Mouse (Mus musculus) lung, postnatal 25 days (tissue): ENCODE results near the gene Timm22.

ENCODE experiments used
- DNase-seq: peaks from one replicate; pipeline ENCODE4 v3.0.0; 2022; ENCODE audit warnings: low spot score

Timm22 gene

GRCm38 (mm10) chr11:76388711-76389110 lies 18.0 kb upstream of the Timm22 start:
- no peak for DNase-seq

- no peak for DNase-seq
Measured at GRCm38 (mm10) chr11:76392532-76392931, 14.2 kb upstream of the Timm22 start.

DNA sequence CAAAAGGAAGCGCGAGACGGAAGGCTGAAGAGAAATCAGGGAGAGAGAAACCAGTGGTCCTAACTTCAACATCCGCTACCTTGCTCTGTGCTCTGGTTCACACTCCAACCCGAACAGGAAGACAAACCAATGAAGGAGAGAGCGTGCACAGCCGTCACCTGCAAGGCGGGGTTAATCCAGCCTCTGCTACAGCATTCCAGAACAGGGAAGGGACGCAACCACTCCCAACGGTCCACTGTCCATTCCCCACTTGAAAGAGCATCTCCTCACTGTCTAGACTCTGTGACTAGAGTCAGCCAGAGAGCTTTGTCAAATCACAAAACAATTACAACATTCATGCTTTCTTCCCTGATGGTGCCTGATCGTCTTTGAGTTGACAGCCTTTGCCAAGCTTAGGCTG lies 13.8 kb upstream of the Timm22 start:
- no peak for DNase-seq

- DNase-seq = no peak
Measured at GRCm38 (mm10) chr11:76397650-76398311, 9.0 kb upstream of the Timm22 start.

DNA sequence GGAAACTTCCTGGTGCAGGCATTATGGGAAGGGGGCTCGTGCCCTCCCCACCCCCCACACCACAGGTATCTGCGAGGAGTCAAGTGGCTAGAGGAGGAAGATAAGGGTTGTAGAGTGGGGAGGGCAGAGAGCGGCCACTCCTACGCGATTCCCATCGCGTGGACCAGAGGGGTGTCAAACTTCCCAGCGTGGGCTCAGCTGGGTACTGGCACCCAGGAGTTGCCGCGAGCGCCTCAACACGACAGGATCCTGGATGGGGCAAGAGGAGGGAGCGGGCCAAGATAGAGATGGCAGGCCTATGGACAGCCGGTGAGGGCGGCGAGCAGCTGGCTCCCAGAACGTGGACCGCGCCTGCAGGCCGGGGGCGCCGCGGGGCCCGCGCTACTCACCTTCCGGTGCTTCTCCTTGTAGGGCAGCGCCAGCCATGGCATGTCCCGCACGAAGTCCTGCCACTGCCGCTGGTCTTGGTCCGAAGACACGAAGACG lies 8.4 kb upstream of the Timm22 start:
- peak; percentile 21 for DNase-seq

- peak; percentile 91 for DNase-seq
Measured at GRCm38 (mm10) chr11:76398798-76399586, 7.8 kb upstream of the Timm22 start, which contains the start of gene Nxn. Nxn (minus strand) TSS chr11:76399140.

DNA sequence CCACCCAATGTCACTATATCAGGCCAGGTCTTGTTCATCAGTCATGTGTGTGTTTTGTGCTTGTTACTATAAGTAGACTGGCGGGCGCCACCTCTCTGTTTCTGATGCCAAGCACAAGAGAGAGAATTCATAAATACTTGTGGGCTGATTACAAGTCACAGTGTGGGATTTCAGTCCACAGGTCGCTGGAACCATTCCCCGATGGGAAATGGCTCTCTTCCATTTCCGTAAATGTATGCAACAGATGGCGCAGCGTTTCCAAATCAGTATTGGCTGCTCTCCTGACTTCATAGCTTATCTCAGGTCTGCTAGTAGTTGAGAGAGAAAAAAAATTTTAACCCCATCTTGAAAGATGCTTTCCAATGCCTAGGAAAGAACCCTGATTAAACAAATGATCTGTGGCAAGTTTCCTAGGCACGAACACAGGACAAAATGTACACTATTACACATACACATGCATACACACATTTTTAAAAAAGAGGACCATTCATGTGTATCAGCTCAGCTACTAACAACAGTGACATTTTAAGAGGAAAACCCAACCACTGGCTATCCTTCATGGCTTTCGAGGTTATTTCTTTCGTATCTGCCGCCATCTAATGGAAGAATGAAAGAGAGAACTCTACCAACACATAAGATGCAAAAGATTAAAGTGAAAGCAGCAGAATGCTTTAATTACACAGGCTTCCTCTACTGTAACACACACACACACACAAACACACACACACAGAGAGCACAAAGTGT lies 7.0 kb upstream of the Timm22 start:
- peak; percentile 65 for DNase-seq

GRCm38 (mm10) chr11:76401398-76401797 lies 5.4 kb upstream of the Timm22 start:
- DNase-seq = no peak

DNA sequence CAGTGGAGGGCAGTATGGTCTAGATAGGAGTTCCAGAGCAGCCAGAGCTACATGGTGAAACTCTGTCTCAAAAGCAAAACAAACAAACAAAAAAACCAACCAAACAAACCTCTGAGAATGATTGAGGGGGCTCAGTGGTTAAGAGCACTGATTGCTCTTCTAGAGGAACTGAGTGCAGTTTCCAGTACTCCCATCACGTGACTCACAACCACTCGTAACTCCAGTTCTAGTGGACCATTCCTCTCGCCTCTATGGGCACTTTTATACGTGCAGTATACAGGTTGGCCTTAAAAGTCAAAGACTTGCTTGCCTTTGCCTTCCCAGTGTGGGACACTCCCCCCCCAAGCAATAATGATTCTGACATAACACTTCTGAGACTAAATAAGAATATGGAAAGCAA lies 1.6 kb upstream of the Timm22 start:
- DNase-seq = no peak

- DNase-seq = no peak
Measured at GRCm38 (mm10) chr11:76405626-76406264, 1.0 kb upstream of the Timm22 start.

DNA sequence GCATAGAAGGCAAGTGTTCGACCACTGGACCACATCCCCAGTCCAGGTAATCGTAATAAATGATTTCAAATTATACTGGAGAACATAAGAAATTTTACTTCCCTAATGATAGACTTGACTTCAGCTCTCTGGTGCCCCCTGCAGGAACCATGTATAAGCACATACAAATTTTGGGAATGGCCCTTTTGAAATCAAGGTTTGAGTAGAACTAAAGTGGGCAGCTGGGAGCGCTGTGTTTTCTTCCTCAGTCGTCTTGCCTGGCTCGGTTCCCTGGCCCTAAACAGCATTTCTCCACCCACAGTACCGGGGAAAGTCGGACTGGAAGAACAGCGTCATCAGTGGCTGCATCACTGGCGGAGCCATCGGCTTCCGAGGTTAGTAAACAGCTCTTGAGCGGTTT lies 4.1 kb downstream of the Timm22 start:
- DNase-seq = peak; percentile 54

DNA sequence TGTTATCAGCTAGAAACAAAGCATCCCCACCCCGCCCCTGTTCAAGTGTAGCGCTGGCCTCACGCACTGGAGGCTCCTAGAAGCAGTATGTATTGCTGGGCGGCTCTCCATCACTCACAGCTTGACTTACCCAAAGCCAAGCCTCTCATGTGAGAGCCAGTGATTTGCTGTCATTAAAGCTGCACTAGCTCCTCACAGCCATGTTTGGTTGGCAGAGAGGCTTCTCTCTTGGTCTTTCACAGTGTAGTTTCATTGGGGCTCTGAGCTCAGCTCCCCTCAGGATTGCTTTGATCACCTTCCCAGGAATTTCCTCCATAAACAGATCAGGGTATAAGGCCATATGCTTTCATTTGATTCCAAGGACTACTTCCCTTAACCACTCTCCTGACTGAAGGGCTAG lies 6.5 kb downstream of the Timm22 start:
- no peak for DNase-seq

DNA sequence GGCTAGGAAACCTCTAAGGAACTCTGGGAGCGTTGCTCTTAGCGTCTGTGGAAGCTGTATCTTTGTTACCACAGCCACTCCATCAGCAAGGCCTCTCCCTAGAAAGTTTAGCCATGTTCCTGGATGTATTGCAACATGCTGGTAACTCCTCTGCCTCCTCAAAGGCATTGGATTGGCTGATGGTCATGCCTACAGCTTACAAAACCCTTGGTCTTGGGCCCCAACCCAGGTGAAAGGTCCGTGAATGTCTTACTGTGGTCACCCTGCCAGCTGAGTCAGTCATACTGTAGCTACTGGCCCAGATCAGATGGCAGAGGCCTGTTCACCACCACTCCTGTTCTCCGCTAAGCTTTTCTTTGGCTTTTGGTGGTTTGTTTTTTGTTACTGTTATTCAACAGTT lies 8.2 kb downstream of the Timm22 start:
- DNase-seq = peak; percentile 53

DNA sequence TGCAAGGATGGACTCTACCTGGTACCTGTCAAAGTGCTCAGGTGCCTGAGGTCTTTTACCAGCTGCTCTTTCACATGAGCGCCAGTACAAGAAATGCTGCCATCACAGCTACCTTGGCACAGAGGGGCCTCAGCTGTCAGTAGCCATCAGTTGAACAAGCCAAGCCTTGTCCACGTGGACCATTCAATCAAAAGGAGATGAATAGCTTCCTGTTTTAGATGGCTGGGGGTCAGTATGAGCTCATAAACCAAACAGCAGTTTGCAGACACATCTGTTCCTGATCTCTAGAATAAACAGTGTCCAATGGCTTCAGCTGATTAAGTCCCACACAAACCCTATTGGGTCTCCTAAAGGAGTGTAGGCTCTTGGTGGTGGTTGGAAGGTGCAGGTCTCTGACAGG lies 9.2 kb downstream of the Timm22 start:
- DNase-seq = no peak

- no peak for DNase-seq
Measured at GRCm38 (mm10) chr11:76418423-76418822, 11.7 kb downstream of the Timm22 start.

GRCm38 (mm10) chr11:76419179-76419578 lies 12.4 kb downstream of the Timm22 start:
- peak; percentile 42 for DNase-seq

DNA sequence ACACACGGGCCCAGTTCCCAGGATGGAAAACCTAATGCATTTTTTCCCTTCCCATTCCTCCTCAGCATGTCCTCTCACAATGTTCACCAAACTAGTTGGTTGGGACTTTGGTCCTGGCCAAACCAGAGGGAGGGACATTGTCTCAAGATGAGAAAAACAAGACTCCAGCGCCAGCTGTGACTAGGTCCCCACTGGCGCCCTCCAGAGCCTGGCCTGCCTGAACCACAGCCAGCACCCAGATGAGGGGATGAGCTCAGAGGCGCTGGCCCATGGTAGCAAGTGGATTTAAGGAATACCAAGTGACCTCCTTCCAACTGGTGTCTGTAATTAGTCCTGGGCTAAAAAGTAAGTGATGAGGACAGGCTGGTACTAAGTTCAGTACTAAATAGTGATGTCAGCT lies 14.1 kb downstream of the Timm22 start:
- DNase-seq = no peak

GRCm38 (mm10) chr11:76425749-76426148 lies 19.0 kb downstream of the Timm22 start:
- no peak for DNase-seq

GRCm38 (mm10) chr11:76427781-76428180 lies 21.0 kb downstream of the Timm22 start:
- DNase-seq = no peak

DNA sequence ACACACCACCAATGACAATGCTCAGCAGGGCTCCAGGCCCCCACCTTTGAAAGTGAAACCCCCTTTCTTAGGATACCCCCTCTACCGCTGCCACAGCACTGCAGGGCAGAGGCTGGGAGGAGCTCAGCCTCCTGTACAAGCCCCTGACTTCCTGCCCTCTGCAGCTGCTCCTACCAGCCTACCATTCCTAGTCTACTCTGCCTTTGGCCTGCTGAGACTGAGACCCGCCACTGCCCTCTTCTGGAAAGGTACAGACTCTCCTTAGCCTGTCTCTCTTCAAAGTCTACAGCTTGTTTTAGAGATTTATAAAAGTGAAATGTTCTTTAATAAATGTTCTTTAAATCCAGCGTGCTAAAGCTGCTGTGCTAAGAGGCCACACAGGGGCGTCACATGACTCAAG lies 22.3 kb downstream of the Timm22 start:
- no peak for DNase-seq

DNA sequence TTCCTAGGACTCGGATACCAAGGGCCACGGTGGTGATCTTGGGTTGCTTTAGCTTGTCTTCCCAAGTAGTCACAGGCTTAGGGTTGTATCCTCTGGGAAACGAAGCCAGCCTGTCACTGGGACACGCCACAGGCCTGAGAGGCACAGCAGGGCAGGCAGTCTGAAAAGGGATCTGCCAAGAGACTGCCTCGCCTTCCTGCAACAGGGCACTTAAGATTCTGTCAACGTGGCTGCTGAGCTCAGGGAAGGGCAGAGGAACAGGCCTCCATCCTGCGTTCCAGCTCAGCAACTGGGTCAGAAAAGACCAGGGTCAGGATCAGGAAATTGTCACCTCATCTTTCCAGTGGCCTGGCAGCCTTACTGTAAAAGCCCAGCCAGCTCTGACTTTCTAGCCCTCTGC lies 22.8 kb downstream of the Timm22 start:
- DNase-seq = no peak

DNA sequence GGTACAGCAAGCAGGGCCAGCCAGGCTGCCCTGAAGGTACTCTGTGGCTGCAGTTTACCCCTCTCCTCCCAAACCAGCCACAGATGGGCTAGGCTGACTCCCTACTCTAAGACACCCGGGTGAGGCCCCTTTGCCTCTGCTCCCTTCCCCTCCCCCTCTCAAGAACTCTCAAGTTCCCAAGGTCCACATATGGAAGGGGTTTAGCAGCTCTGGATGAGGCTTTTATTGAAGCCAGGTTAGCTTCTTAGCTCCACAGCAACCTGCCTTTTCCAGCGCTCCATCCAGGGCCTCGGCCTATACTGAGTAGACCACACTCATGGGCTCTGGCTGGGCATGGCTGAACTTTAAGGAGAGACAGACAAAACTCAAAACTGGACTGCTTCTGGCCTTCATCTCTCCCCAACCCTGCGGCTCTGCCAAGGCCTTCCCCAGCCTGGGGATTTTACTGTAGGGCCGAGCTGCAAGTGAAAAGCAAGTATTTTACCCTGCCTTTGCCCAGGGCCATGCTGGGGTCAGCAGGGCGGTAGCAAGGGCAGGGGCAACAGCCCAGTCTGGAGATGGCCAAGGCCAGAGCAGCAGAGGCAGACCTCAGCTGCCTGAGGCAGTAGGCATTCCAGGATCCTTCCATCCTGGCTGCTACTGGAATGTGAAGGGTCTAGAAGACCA lies 23.3 kb downstream of the Timm22 start:
- DNase-seq = no peak
